Mouse (Mus musculus) ovary, postnatal 10 days (tissue): ENCODE data around the gene Olfr1123.
"Not testable (repeated sequence)": the region's sequence is repeated elsewhere in the genome, so short reads cannot be mapped to it uniquely, and the experiment has no call there.

Experiments
- DNase-seq: peaks from one replicate; pipeline ENCODE4 v3.0.0; 2022; ENCODE audit warnings: low spot score

Gene Olfr1123

GRCm38 (mm10) chr2:87416335-87416734 lies at the start of gene Olfr1123:
Gene Olfr1123, plus strand, starts transcription at chr2:87416635.
- DNase-seq = no peak

GRCm38 (mm10) chr2:87369595-87369994 lies 46.8 kb upstream of the Olfr1123 start, which contains the start of gene Olfr1121:
Gene Olfr1121, plus strand, starts transcription at chr2:87369895.
- no peak for DNase-seq

- DNase-seq = no peak
Measured at GRCm38 (mm10) chr2:87371726-87372125, 44.7 kb upstream of the Olfr1123 start.

- no peak for DNase-seq
Measured at GRCm38 (mm10) chr2:87383935-87384334, 32.5 kb upstream of the Olfr1123 start.

- no peak for DNase-seq
Measured at GRCm38 (mm10) chr2:87385549-87385948, 30.9 kb upstream of the Olfr1123 start, which contains the start of gene Olfr1122. Gene Olfr1122, plus strand, starts transcription at chr2:87385849.

- not testable (repeated sequence) for DNase-seq
Measured at GRCm38 (mm10) chr2:87393605-87394004, 22.8 kb upstream of the Olfr1123 start.

- DNase-seq = not testable (repeated sequence)
Measured at GRCm38 (mm10) chr2:87394686-87395085, 21.7 kb upstream of the Olfr1123 start.

- DNase-seq = no peak
Measured at GRCm38 (mm10) chr2:87429975-87430374, 13.5 kb downstream of the Olfr1123 start, which contains the start of gene Olfr1124. Gene Olfr1124, plus strand, starts transcription at chr2:87430275.

GRCm38 (mm10) chr2:87437731-87438130 lies 21.3 kb downstream of the Olfr1123 start:
- DNase-seq = no peak

- no peak for DNase-seq
Measured at GRCm38 (mm10) chr2:87453662-87454061, 37.2 kb downstream of the Olfr1123 start, which contains the start of gene Olfr1126. Gene Olfr1126, plus strand, starts transcription at chr2:87453962.

GRCm38 (mm10) chr2:87461769-87462168 lies 45.3 kb downstream of the Olfr1123 start:
- no peak for DNase-seq
